Mouse (Mus musculus) adrenal gland, adult 10 weeks (tissue): Measurements from ENCODE around the gene Irf2bpl. TPM values are rescaled to one million over a fixed set of nuclear protein-coding genes. Genes with fewer than 3 reads are reported as not detected.

ENCODE experiments used
- polyA plus RNA-seq: library from polyadenylated mRNA; stranded (reverse); fragments of 350-450 nt; fragmentation: Illumina TruSeq; extraction: RNeasy Lipid Tissue Mini Kit (QIAGEN cat#74804); gene quantifications from one replicate; pipeline ENCODE4 v1.2.3, GENCODE M21; 2014; ENCODE audit warnings: low read depth, low replicate concordance

Irf2bpl gene
- polyA plus RNA-seq, result 35.5 TPM

GRCm38 (mm10) chr12:86884197-86885058 is at the start of gene Irf2bpl:
Gene Irf2bpl, minus strand, starts transcription at chr12:86884798.

Other genes with a start within 250 kb of the Irf2bpl start
- gene Vash1, start 206.1 kb downstream of the Irf2bpl start, polyA plus RNA-seq, result not detected
- 0.87 TPM for gene Angel1, start 158.3 kb downstream of the Irf2bpl start, polyA plus RNA-seq
- gene Lrrc74a, start 150.4 kb downstream of the Irf2bpl start, polyA plus RNA-seq, result not detected
- 17.6 TPM for gene Cipc, start 62.2 kb upstream of the Irf2bpl start, polyA plus RNA-seq
- gene Zdhhc22, start 105.6 kb upstream of the Irf2bpl start, polyA plus RNA-seq, result 1.0 TPM
- 0.17 TPM for gene Tmem63c, start 136.5 kb upstream of the Irf2bpl start, polyA plus RNA-seq
- 0.47 TPM for gene Ngb, start 217.7 kb upstream of the Irf2bpl start, polyA plus RNA-seq